Mouse (Mus musculus) duodenum, adult 2 months (tissue): ENCODE results near the gene Aadacl2. TPM values are rescaled to one million over a fixed set of nuclear protein-coding genes. Genes with fewer than 3 reads are reported as not detected.

ENCODE experiments used
- polyA plus RNA-seq: library from polyadenylated mRNA; depleted of rRNA; stranded (reverse); fragments of >200 nt; gene quantifications from 2 replicates; pipeline ENCODE4 v1.2.3, GENCODE M21; 2012; ENCODE audit warnings: low replicate concordance; rRNA removed

The Aadacl2 gene
- polyA plus RNA-seq = not detected in 2 replicates

DNA sequence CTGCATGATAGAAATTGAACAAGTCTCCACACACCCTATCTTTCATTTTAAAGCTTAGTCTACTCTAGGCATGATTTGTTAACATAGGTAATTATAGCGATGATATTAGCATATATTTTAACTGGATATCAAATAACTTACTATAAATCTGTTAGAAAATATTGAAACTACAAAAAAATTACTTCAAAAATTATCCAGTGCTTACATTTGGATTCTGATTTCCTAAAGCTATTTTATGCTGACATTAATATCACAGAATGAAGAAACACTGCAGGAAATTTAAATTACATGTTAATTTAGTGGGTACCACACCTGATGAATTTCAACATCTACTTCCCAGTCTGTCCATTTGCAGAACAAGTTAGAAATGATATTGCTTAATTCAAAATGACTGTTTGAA is at the start of gene Aadacl2:
TSS of gene Aadacl2 (plus strand) at position 301 of the 400 bp plus-strand sequence.

GRCm38 (mm10) chr3:60025417-60025816 is 18.9 kb downstream of the Aadacl2 start, which contains the start of gene Aadac:
Gene Aadac, plus strand, starts transcription at chr3:60025717.

Other genes with a start within 250 kb of the Aadacl2 start
- not detected in 2 replicates for gene Gm8298, start 145.7 kb upstream of the Aadacl2 start, polyA plus RNA-seq
- not detected in 2 replicates for gene C130079G13Rik, start 81.5 kb upstream of the Aadacl2 start, polyA plus RNA-seq
- 17.3 and 20.3 TPM in 2 replicates for gene Aadac, start 19.0 kb downstream of the Aadacl2 start, polyA plus RNA-seq
- 0.41 TPM in 1 of 2 replicates, not detected in the other for gene Sucnr1, start 75.1 kb downstream of the Aadacl2 start, polyA plus RNA-seq